25 mouse cellular contexts compared by ENCODE assay signal in the genomic region with DNA sequence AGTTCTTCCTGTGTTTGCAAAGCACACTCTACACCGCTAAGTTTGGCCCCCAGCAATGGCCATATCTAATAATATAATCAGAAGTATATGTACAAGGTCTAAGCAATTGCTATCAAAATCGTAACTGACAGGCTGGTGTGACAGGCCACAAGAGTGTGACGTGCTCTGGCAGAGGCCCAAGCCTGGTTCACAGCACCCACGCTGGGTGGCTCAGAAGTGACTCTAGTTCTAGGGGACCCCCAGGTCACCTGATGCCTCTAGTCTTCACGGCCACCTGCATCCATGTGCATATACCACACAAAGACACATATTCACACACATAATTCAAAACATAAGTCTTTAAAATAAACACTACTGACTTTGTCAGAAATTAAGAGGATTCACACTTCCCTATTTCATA. TPM values are rescaled to one million over a fixed set of nuclear protein-coding genes. Genes with fewer than 3 reads are reported as not detected.
DNase-seq lines count a peak whose midpoint lies in the region; ATAC-seq and TF ChIP-seq lines count a peak whose summit lies in the region.
"Had no signal": no experiment of that assay in that cellular context is flagged by ENCODE, and none has a peak within 500 bp of the region (broad histone marks: within the 10 kb centered on the region; RNA-seq: fewer than 3 reads in every experiment).

No protein-coding gene starts in this region.

- DNase-seq in kidney, adult 9 months = no peak
- DNase-seq in testis, postnatal 10 days (ENCODE audit: low spot score) = peak; percentile 52
- no peak for DNase-seq in testis, postnatal 14 days (ENCODE audit: low spot score)
- DNase-seq in stomach, postnatal 0 days (ENCODE audit: low spot score) = no peak
- no peak for DNase-seq in thymus, adult 18-20 months
- DNase-seq: adrenal gland, postnatal 10 days; adrenal gland, postnatal 36 days; B cell, adult 2 months; cerebellum, adult 18-20 months; cerebellum, adult 9-10 months; cerebellum, postnatal 14 days; gastrocnemius, postnatal 10 days; gastrocnemius, postnatal 36 days; heart, adult 2 months; heart, postnatal 14 days; heart, postnatal 4 days had no signal

- H3K9ac ChIP-seq in kidney, embryonic 15.5 days = no peak overlapping the region
- H3K9ac ChIP-seq in stomach, postnatal 0 days (ENCODE audit: low read length) = no peak overlapping the region
- H3K9ac ChIP-seq: forebrain, embryonic 13.5 days; heart, embryonic 13.5 days had no signal

- no peaks in the 10 kb centered on the region for H3K9me3 ChIP-seq in kidney, embryonic 15.5 days (replicated peaks)
- no peaks in the 10 kb centered on the region for H3K9me3 ChIP-seq in stomach, postnatal 0 days (ENCODE audit: control insufficient read depth, low read length)
- H3K9me3 ChIP-seq: forebrain, embryonic 10.5 days; forebrain, embryonic 13.5 days; heart, embryonic 10.5 days; heart, embryonic 13.5 days had no signal

- ATAC-seq in kidney, embryonic 15.5 days (replicated peaks; ENCODE audit: low FRiP score) = 0 out of 2 replicates have a peak, but pooled peaks have one; percentile 15
- peak; percentile 22; the same call in 1 of the 2 replicates for ATAC-seq in stomach, postnatal 0 days (ENCODE audit: low FRiP score, low TSS enrichment)
- ATAC-seq: forebrain, embryonic 13.5 days; forebrain, embryonic 16.5 days; hindbrain, embryonic 16.5 days; Patski had no signal

- no peak for TF ChIP-seq CTCF in stomach, postnatal 0 days (IDR thresholded peaks at IDR 0.05; ENCODE audit: low read depth)

- no peak overlapping the region for H3K27ac ChIP-seq in kidney, embryonic 15.5 days
- no peak overlapping the region for H3K27ac ChIP-seq in stomach, postnatal 0 days (replicated peaks)
- H3K27ac ChIP-seq: forebrain, embryonic 10.5 days; forebrain, embryonic 13.5 days; heart, adult 2 months; heart, embryonic 10.5 days; heart, embryonic 13.5 days had no signal

- H3K27me3 ChIP-seq in kidney, embryonic 15.5 days = no peaks in the 10 kb centered on the region
- H3K27me3 ChIP-seq in stomach, postnatal 0 days (ENCODE audit: control insufficient read depth, insufficient read depth, low read length) = no peaks in the 10 kb centered on the region
- H3K27me3 ChIP-seq: CH12.LX; forebrain, embryonic 13.5 days; heart, embryonic 13.5 days; Patski had no signal

- no peak for TF ChIP-seq EP300 in stomach, postnatal 0 days (optimal IDR thresholded peaks at IDR 0.05)

- H3K4me2 ChIP-seq in kidney, embryonic 15.5 days = no peak overlapping the region
- no peak overlapping the region for H3K4me2 ChIP-seq in stomach, postnatal 0 days (replicated peaks; ENCODE audit: low read depth)
- H3K4me2 ChIP-seq: forebrain, embryonic 13.5 days had no signal

- no peaks in the 10 kb centered on the region for H3K4me1 ChIP-seq in kidney, embryonic 15.5 days
- no peaks in the 10 kb centered on the region for H3K4me1 ChIP-seq in stomach, postnatal 0 days (replicated peaks; ENCODE audit: control insufficient read depth, insufficient read depth)

- H3K36me3 ChIP-seq in kidney, embryonic 15.5 days = peaks cover 20% of the 10 kb centered on the region
- peaks cover 8% of the 10 kb centered on the region for H3K36me3 ChIP-seq in stomach, postnatal 0 days (ENCODE audit: control insufficient read depth, insufficient read depth, low read length)
- H3K36me3 ChIP-seq: forebrain, embryonic 10.5 days had no signal

- H3K4me3 ChIP-seq in kidney, embryonic 15.5 days (replicated peaks) = no peak overlapping the region
- no peak overlapping the region for H3K4me3 ChIP-seq in stomach, postnatal 0 days (ENCODE audit: low read depth, low read length)
- H3K4me3 ChIP-seq: forebrain, embryonic 10.5 days; forebrain, embryonic 13.5 days; heart, adult 2 months; heart, embryonic 10.5 days; heart, embryonic 13.5 days had no signal

- WGBS in kidney, embryonic 15.5 days = 91% methylated on average over 5 of the region's 5 CpGs
- 85% methylated on average over 5 of the region's 5 CpGs for WGBS in stomach, postnatal 0 days

RNA-seq across cellular contexts. Expression of a gene that starts 0.9 kb away (rescaled TPM):
- 0.50 and 0.82 TPM in 2 replicates for polyA plus RNA-seq in kidney, embryonic 15.5 days (2015; fragmentation: Nextera tagmentation; extraction: Ambion mirVana)
- 0.16 and 0.25 TPM in 2 replicates for polyA plus RNA-seq in stomach, postnatal 0 days (2015; fragmentation: Nextera tagmentation; extraction: Ambion mirVana)

RNA-seq across cellular contexts. Expression of a gene that starts 27.0 kb away (rescaled TPM):
- polyA plus RNA-seq in kidney, embryonic 15.5 days (2015; fragmentation: Nextera tagmentation; extraction: Ambion mirVana) = 38.3 and 39.9 TPM in 2 replicates
- 82.4 and 86.3 TPM in 2 replicates for polyA plus RNA-seq in stomach, postnatal 0 days (2015; fragmentation: Nextera tagmentation; extraction: Ambion mirVana)

RNA-seq across cellular contexts. Expression of a gene that starts 43.8 kb away (rescaled TPM):
- 0.63 and 1.0 TPM in 2 replicates for polyA plus RNA-seq in kidney, embryonic 15.5 days (2015; fragmentation: Nextera tagmentation; extraction: Ambion mirVana)
- 0.18 and 0.38 TPM in 2 replicates for polyA plus RNA-seq in stomach, postnatal 0 days (2015; fragmentation: Nextera tagmentation; extraction: Ambion mirVana)

RNA-seq across cellular contexts. Expression of a gene that starts 59.5 kb away (rescaled TPM):
- 96.5 and 97.3 TPM in 2 replicates for polyA plus RNA-seq in kidney, embryonic 15.5 days (2015; fragmentation: Nextera tagmentation; extraction: Ambion mirVana)
- polyA plus RNA-seq in stomach, postnatal 0 days (2015; fragmentation: Nextera tagmentation; extraction: Ambion mirVana) = 65.0 and 77.4 TPM in 2 replicates
